Mouse (Mus musculus) kidney, postnatal 4 days (tissue): ENCODE measurements at regions not wholly inside any gene's neighbourhood (a gene's known extent, or its start where the extent isn't known, plus 50 kb on each side); places are given as distances from the start of the nearest gene placed in this dataset.

ENCODE experiments used
- DNase-seq, 2 experiments: peaks; one replicate each; pipeline ENCODE4 v3.0.0; 2021; ENCODE audit warnings: mixed read lengths in 2 of 2

DNA sequence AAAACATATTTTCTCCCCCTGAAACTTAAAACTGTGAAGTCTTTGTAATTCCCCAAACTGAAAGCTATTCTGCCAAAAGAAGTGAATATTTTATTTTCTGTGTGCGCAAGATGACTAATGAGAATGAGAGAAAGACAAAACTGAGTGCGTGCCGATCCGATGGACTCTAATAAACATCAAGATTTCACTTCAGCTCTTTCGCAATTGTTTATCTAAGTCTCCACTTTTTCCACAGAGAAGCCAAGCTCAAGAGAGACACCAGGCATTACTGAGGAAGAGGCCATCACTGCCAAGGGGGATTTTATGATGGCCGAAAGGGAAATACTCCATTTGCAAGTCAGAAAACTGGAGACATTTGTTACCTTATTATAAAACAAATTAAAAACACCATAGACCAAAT, 55.0 kb upstream of the Uqcrfs1 start:
- no peak for DNase-seq

DNA sequence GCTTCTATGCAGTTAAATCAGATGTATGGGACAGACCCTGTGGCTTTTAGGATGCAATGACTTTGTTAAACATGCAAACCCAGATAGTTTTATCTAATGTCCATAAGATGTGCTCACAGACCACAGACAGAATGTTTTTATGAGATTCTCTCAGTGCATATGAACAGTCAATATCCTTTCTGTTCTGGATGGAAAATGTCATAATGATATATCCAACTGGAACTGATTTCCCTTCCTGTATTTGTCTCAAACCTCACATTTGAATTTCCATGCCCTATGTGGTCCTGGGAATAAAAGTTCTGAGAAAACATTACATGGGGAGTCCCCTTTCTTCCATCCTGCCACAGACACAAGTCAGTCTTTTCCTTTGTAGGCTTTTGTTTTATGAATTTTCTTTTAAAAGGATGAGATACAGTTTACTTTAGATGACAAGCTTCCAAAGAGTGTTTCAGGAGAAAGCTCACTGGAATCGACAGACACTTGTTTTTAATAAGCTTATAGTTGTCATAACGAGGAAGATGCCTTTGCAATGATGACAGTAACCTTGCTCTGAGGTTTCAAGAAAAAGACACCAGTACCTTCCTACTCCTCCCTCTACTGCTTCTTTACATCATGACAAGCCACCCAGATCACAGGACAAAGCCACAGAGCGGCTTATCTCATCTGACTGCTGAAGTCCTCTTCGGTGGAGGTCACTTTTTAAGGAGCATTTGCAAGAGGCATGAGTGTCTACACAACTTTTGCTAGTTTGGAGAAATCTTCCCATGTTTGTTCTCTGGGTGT, 55.7 kb upstream of the Uqcrfs1 start:
- no peak for DNase-seq

DNA sequence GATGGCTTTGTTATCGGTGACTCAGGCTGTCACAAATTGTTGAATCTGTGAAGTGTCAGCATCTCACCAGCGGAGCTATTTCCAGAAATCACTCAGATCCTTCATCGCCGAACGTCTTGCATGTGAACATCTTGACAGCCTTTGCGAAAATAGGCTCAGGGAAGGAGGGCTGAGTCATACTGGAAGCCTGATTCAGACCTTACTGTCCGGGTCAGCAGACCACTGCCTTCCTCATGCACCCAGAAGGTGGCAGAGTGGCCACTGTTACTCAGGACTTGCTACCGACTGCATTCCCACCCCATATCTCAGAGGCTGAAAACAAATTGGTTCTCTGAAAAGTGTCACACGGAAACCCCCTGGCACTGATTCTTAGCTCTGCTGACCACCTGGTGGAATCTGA, 55.9 kb upstream of the Dusp22 start:
- DNase-seq: peak in 1 of 2 experiments; percentile 25

DNA sequence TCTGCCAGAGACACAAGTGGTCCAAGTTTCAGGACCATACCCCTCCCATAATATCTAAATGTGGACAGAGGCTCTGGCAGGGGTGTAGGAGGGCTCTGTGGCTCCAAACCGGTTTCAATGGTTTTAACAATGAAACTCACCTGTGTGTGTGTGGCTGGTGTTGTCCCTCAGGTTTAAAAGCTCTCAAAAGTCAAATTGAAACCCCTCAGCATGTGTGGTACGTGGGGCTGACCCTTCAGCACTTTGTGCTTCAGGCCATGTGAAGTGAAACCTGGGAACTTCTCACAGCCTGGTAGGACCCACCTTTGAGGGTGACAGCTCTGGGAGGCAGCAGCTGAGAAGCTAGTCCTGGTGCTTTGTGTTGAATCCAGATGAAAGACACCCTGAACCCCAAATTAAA, 52.5 kb upstream of the Dusp22 start:
- no peak for DNase-seq

DNA sequence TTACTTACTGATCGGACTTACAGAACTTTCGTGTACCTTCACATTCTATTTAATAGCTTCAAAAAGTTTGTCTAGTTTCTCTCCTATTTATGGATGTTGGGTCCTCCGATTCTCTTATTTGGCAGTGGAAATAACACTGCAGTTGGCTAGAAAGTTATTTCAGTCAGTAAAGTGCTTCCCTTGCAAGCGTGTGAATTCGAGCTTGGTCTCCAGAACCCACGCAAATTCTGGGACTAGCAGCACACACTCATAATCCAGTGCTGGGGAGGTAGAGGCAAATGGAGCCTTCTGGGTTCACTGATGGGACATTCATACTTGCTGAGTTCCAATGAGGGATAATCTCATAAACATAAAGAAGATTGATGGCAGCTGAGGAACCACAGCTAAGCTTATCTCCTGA, 51.9 kb upstream of the Dusp22 start:
- DNase-seq: no peak

DNA sequence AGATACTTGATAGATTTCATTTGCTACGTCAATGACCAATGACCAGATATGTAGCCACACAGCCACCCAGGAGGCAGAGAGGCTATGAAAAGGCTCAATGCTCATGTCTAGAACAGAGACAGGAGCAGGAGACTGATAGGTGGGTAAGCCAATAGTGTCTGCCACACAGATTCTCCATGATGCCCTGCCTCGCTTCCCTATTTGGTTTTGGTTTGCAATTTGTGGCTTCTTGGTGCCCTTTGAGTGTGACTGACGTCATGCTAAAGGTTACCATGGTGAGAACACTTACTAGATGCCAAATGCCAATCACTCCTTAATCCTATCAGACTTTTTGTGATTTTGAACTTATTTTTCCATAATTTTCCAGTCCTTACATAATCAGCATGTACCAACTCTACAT, 50.0 kb upstream of the Dusp22 start:
- no peak for DNase-seq
